Mouse (Mus musculus) kidney, adult 9 months (tissue): ENCODE results near the gene Meis1.
A peak's percentile ranks its signal among the peaks of the same experiment; 100 is the strongest.

ENCODE experiments used
- DNase-seq: peaks from one replicate; pipeline ENCODE4 v3.0.0; 2022

The Meis1 gene

DNA sequence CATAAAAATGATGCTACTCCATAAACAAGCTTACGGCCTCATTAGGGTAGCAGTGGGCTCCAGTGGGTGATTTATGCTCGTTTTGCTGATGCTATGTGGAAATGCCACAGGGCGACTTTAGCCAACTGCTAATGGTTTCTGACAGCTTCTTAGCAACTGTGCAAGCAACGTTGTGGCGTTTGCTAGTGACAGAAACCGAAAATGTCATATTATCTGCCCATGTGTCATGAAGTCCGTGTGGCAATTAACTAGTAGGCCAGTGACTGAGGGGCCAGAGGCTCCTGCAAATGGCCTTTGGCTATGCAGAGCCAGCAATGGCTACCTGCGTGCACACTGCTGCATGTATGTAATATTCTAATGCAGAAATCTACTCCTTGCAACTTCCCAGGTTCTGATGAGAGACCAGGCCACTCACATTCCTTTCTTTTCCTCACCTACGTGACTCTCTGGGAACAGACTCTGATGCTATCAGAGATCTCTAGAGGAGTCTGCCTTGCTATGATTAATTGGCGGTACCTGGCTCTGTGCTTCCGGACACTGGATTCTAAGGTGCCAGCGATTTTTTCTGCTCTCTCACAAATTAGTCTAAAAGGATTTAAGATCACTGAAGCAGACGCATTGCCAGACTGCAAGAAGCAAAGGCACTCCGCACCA lies 73.7 kb downstream of the Meis1 start:
- DNase-seq = no peak

- DNase-seq = no peak
These were observed 74.6 kb downstream of the Meis1 start for GRCm38 (mm10) chr11:18944209-18944608.

DNA sequence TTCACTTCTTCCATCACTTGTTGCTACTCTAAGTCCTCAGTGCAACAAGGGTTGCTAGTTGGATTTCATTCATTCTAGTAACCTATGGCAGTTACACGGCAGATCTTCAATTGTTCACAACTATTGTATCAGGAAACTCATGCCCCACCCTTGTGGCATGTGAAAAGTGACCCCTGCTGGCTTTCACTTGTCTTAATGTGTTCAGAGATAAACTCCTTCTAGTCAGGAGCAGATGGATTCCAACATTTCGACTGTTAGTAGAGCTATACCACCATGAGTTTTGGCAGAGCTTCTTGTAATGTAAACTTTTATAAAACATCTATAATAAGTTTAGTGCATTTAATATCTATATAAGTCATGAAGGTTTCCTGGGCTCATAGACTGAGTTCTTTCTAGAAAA lies 75.8 kb downstream of the Meis1 start:
- no peak for DNase-seq

GRCm38 (mm10) chr11:18940916-18941315 lies 77.9 kb downstream of the Meis1 start:
- peak; percentile 25 for DNase-seq

GRCm38 (mm10) chr11:18934921-18935320 lies 83.9 kb downstream of the Meis1 start:
- DNase-seq = no peak

DNA sequence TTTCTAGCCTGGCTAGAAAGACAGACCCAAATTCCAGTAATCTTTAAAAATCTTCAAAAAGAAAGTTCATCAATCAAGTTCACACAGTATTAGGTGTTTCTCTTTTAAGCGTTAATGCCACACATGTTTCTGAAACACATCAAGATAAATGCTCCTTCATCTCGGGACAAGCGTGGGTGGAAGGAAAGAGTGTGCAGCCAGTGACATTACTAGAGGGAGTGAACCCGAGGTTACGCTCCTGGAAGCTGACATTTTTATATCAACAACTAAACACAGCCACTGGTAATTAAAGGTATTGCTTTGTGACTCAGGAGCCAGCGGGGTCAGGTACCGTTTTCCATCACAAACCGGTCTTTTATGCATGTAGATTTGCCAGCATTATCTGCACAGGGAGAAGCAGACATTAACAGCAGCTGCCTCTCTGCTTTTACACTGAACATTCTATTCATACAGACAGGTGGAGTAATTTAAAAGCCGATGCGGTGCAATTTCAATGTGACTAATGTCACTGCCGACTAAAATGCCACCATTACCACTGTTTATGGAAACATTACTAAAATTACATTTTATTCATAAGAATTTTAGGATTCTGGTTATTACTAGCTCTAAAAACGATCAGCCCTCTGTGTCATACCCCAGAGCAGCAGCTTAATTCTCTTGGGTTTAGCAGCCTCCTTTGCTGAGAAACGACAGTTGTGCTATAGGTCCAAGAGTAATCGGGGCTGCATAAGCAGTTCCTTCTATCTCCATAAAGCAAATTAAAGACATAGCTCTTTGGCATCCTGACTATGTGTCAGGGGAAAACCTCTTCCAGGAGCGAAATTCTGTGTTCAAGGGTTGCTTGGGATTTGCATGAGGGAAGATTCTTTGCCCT lies 87.5 kb downstream of the Meis1 start:
- no peak for DNase-seq

GRCm38 (mm10) chr11:18929779-18930728 lies 88.7 kb downstream of the Meis1 start:
- no peak for DNase-seq

- peak; percentile 19 for DNase-seq
These were observed 91.4 kb downstream of the Meis1 start for GRCm38 (mm10) chr11:18927351-18927750.

GRCm38 (mm10) chr11:18926798-18927197 lies 92.0 kb downstream of the Meis1 start:
- no peak for DNase-seq

DNA sequence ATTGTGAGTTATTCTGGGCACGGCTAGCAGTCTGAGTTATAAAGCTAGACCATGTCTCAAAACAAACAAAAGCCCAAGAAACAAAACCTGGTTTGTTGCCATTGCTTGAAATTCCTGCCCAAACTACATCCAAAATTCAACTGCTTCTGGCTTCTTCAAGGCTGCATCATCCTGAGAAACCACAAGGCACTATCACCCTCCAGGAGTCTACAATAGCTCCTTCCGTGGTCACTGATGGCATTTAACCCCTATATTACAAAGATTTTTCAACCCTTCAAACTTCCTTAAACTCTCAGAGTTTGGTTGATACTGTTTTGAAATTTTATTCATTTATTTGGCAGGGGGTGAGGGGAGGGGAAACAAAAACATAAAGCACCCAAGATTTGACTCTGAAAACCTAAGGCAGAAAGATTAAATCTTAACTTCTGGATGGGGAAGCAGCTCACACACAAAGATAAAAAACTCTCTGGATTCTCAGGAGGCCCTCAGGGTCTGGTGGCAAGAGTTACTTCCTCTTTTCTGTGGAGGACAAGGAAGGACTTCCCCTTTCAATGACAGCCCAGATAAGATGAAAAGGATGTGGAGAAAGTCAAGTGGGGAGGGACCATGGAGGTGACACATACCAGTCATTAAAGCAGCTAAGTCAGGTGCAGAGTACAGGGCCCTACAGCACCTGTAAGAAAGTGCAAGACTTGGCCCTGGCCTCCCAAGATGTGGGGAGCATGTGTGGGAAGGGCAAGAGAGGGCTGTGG lies 94.0 kb downstream of the Meis1 start:
- no peak for DNase-seq

- no peak for DNase-seq
These were observed 95.5 kb downstream of the Meis1 start for GRCm38 (mm10) chr11:18923274-18923673.

DNA sequence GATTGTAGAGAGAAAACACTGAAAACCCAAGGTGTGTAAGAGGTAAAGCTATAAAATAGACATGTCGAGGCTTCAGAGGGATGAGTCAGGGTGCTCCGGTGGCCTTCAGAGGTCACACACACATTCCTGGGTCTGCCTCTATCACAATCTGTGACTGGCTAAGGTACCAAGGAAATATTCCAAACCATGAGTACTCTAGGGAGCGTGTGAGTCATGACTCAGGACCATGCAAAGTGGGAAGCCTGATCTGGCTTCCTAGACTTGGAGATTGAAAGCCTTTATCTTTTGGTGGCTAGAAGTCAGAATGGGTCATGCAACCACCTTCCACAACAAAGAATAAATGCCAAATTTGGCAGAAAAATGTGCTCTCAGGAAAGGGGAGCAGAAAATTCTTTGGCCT lies 98.1 kb downstream of the Meis1 start:
- no peak for DNase-seq

DNA sequence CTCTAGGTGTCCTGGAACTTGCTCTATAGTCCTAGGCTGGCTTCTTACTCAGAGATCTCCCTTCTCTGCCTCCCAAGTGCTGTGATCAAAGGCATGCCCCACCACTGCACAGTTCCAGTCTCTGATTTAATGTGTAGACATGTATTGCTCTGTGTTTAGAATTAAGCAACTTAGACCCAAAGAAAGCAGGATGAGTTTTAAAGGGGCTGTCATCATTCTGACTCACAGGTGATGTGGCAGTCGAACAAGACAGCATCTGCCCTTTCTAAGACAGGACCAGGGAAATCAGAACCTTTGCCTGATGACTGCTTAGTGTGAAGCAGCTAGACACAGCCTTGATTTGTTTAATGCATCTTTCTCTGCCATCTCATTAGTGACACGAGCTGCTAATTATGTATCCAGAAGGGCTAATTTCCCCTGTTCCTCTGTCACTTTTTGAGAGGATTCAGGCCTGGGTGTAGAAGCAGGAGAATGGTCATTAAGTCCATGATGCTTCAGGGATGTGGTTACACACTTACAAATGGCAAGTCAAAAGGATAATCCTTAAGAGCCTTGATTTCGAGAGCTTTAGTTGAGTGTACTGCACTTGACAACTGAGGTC lies 99.5 kb downstream of the Meis1 start:
- DNase-seq = no peak

DNA sequence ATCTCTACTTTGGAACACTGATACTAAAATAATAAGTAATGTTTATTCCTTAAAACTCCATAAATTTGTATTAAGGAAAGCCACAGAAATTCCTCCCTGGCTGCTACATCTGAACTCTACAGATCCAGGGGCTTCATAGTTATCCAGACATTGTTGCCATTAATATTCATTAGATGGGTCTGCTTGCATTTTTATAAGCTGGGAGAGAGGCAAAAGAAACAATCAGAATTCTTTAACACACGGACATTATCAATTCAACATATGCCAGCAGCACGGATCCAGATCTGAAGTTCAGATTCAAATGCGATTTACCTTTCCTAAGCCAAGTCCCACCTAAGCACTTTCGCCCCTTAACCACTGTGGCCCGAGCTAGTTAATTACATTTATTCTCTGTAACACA lies 100.9 kb downstream of the Meis1 start:
- DNase-seq = no peak

DNA sequence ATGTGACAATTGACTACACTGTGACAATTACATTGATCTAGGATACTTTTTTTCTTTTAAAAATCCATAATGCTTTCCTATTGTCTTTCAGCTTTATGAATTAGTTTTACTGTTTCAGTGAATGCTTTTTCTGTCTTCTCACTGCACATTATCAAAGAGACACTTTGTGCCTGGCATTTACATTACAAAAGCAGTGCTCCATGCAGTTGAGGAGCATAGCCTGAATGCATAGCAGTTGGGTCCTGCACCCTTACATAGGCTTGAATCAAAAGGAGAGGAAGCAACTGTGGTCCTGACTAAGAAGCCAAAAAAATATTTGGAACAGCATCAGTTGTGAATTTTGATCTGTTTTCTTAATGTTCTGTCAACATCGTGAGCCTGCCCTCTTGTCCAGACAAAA lies 105.5 kb downstream of the Meis1 start:
- DNase-seq = no peak

DNA sequence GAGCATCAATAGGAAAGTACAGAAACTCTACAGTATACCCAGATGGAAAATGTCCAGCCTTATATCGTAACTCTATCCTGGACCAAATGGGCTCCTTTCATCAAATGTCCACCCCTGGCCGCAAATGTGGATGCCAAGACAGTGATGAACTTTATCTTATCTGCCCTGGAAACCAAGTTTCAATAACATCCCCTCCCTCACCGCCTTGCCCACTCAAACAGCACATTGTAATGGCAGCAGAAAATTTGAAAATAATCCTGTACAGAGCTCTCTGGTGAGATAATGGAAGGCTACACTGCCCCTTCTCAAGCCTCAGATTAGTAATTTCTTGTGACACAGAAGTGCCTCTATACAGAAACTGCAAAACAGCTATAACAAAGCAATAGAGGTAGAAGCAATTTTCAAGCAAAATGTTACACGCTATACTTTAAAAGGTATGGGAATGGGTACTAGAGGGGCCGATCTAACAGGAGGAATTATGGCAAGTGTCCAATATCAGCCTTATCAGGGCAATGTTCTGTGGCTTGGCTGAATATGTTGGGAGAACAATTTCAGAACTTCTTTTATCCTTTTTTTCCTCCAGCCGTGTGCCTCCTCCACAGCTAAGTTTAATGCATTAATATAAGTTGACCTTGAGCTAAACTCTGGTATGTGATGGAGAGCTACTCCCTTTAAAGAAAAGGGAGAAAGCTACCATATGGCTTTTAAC lies 106.3 kb downstream of the Meis1 start:
- no peak for DNase-seq

DNA sequence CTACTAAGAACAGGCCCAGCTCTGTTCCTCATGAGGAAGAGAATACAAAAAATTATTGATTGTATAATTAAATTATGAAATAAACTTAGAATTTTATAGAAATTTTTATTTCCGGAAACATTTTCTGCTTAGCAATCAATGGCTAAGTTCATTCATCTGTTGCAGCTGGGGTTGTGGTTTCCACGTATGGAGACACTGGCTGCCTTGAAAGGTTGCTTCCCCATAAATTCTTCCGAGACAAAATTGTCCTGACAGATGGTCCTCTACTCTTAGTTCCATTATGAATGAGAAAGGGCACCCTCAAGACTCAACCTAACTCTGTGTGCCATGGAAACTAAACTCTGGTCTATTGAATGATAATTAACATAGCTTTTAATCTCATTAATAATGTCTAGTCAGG lies 111.9 kb downstream of the Meis1 start:
- no peak for DNase-seq

- no peak for DNase-seq
These were observed 113.4 kb downstream of the Meis1 start for GRCm38 (mm10) chr11:18905431-18905830.

DNA sequence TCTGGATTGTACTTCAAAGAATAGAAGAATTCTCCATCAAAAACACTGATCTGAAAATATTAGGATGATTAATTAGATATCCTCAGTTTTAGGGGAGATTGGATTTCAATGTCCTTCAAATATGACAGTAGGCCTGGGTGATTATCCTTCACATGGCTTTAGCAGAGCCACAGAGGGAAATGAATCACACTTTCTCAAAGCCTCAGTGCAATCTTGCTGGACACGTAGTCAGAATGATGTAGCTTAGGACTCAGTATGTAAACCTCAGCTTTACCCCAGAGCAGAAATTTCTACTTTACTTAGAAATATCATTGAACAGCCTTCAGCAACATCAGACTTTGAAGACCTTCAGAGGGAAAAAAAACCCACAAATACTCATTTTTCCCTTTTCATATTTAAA lies 113.9 kb downstream of the Meis1 start:
- no peak for DNase-seq

DNA sequence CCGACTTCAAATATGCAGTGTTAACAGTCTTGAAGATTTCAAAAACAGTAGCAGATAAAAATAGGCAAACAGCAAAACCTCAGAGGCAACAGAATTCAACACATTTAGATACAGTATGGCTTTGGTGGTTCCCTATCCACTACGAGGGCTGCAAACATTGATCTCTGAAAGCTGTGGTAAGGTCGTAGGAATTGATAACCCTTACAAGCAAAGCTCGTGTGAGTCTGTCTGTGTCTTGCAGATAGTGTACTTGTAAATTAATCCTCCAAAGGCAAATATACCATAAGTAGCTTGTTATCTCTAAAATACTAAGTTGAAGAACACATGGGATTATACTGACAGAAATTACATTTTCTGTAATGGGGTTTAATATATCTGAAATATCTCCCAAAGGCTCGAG lies 114.5 kb downstream of the Meis1 start:
- no peak for DNase-seq

DNA sequence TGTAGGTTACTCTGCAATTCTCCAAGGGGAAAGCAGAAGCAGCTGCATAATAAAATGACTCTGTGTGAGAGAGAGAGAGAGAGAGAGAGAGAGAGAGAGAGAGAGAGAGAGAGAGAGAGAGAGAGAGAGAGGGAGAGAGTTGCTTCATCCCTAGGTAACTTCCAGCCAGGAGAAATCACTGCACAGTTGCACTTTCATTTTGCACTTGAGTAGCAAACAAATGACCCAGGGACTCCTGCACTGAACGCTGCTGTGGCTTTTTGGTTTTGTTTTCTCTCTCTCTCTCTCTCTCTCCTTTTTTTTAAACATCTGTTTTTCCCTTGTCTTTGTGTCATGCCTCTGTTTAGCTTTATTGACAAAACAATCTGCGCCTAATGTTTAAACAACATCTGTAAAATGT lies 118.3 kb downstream of the Meis1 start:
- DNase-seq = no peak

DNA sequence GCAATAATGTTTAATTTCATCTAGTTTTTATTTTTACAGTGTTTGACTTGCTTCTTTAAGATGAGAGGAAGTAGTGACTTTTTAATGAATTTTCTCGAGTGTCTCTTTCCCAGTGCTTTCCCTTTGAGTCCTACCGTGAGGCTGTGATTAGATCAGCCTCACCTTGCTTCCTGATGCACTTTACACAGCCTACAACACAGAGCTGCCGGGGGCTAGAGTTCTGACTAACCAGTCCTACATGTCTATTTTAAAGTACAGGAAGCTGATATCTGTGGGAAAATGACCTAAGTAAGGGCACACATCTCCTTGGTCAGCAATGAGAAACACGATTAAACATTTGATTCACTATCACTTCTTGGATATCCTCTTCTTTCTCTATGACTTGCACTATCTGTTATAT lies 119.9 kb downstream of the Meis1 start:
- DNase-seq = no peak
